Mouse (Mus musculus): ENCODE data around the gene Selenos. TPM values are rescaled to one million over a fixed set of nuclear protein-coding genes. Genes with fewer than 3 reads are reported as not detected.

Selenos gene
- polyA plus RNA-seq, 1 experiment from 2014 or later: 123 TPM

DNA sequence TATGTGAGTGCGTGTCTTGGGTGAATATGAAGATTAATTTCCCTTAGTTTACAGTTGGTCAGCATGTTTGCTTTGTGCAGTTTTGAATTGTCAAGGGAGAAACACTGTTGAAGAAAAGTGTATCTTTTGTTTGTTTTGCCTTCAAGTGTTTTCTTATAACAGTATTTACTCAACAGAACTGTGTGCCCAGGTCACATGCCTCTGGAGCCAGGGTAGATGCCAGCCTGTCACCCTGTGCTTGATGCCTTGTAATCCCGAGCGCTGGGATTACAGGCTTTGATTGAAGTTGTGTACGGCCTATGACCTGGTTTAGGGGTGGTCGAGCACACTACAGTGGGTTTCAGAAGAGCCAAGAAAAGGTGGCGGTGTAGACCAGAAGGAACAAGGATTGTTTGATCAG is 4.3 kb downstream of the Selenos start:
- Histone ChIP-seq H3K27ac (ENCODE audit: low read length) (no peak overlapping the region), H3K9ac (ENCODE audit: low read length) (no peak overlapping the region), H3K4me1 (replicated peaks; ENCODE audit: control insufficient read depth, insufficient read depth, low read length) (peaks cover 13% of the 10 kb centered on the region), H3K9me3 (ENCODE audit: control insufficient read depth, low read length) (no peaks in the 10 kb centered on the region), H3K4me3 (ENCODE audit: low read length) (no peak overlapping the region), H3K27me3 (ENCODE audit: control insufficient read depth, insufficient read depth, low read depth, low read length) (no peaks in the 10 kb centered on the region), H3K36me3 (ENCODE audit: control insufficient read depth, insufficient read depth, low read length) (peaks cover 36% of the 10 kb centered on the region), H3K4me2 (ENCODE audit: low read depth, low read length) (no peak overlapping the region)
- ATAC-seq (ENCODE audit: low read depth): no peak
- WGBS: 77% methylated on average over 6 of the region's 6 CpGs

DNA sequence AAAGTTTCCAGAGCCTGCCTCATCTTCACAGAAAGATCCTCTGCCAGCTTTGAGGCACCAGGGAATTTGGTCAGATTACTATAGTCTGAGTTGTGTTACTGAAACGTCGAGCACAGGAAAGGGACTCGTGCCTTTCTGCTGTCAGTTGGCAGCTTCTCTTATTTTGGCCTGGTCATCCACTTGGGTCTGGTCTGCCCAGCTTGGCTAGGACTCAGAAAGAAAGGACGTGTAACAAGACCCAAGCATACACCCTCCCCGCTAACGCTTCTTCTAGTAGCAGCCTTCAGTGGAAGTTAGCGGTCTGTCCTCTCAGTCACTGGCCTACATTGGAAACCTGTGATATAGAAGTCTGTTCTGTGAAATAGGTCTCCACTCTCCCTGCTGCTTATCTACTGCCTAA is 5.1 kb downstream of the Selenos start:
- peaks cover 13% of the 10 kb centered on the region for H3K4me1 ChIP-seq (replicated peaks; ENCODE audit: control insufficient read depth, insufficient read depth, low read length)
- 79% methylated on average over 7 of the region's 7 CpGs for WGBS
- H3K4me2 ChIP-seq (ENCODE audit: low read depth, low read length): no peak overlapping the region
- no peak overlapping the region for H3K9ac ChIP-seq (ENCODE audit: low read length)
- H3K4me3 ChIP-seq (ENCODE audit: low read length): no peak overlapping the region
- H3K27ac ChIP-seq (ENCODE audit: low read length): no peak overlapping the region
- no peaks in the 10 kb centered on the region for H3K9me3 ChIP-seq (ENCODE audit: control insufficient read depth, low read length)
- H3K27me3 ChIP-seq (ENCODE audit: control insufficient read depth, insufficient read depth, low read depth, low read length): no peaks in the 10 kb centered on the region
- ATAC-seq (ENCODE audit: low read depth): no peak
- peaks cover 42% of the 10 kb centered on the region for H3K36me3 ChIP-seq (ENCODE audit: control insufficient read depth, insufficient read depth, low read length)

DNA sequence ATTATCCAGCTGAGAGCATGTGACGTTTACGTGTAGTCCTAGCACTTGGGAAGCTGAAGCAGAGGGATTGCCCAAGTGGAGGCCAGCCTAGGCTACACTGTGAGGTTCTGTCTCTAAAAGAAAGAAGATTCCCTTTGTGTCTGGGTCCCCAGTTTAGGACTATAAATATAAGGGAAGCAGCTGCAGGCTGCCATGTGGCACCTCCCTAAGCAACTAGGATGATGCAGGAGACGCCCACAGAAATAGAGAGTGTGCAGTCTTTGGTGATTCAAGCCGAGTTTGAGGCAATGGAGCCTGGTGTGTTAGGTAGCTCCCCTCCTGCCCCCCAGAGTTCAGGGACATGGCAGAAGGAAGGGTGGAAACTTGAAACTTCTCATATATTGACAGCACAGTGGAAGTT is 8.2 kb downstream of the Selenos start:
- Histone ChIP-seq H3K4me1 (replicated peaks; ENCODE audit: control insufficient read depth, insufficient read depth, low read length) (no peaks in the 10 kb centered on the region; the same call in 1 of the 2 replicates), H3K4me2 (ENCODE audit: low read depth, low read length) (no peak overlapping the region), H3K9me3 (ENCODE audit: control insufficient read depth, low read length) (no peaks in the 10 kb centered on the region), H3K27ac (ENCODE audit: low read length) (no peak overlapping the region), H3K36me3 (ENCODE audit: control insufficient read depth, insufficient read depth, low read length) (peaks cover 54% of the 10 kb centered on the region), H3K4me3 (ENCODE audit: low read length) (no peak overlapping the region), H3K9ac (ENCODE audit: low read length) (no peak overlapping the region), H3K27me3 (ENCODE audit: control insufficient read depth, insufficient read depth, low read depth, low read length) (no peaks in the 10 kb centered on the region)
- ATAC-seq (ENCODE audit: low read depth): no peak
- WGBS: 92% methylated on average over 4 of the region's 4 CpGs

DNA sequence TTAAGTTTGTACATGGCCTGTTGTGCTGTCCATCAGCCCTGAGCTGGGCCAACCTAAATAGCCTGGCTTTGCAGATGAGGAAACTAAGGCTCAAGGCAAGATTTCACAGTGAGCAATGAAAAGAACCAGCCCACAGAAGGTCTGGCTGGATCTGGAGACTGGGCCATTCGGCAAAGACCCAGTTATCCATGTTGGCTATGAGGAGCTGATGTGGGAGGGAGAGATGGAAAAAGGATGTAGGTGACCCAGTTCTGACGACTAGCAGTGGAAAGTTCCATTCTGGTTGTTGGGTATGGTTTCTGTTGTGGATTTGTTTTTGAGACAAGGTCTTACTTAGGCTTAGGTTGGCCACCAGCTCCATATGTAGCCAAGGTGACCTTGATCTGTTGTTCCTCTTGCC is 8.6 kb downstream of the Selenos start:
- ATAC-seq (ENCODE audit: low read depth): no peak
- no peak overlapping the region for H3K4me2 ChIP-seq (ENCODE audit: low read depth, low read length)
- H3K9ac ChIP-seq (ENCODE audit: low read length): no peak overlapping the region
- no peak overlapping the region for H3K4me3 ChIP-seq (ENCODE audit: low read length)
- H3K27ac ChIP-seq (ENCODE audit: low read length): no peak overlapping the region
- H3K27me3 ChIP-seq (ENCODE audit: control insufficient read depth, insufficient read depth, low read depth, low read length): no peaks in the 10 kb centered on the region
- H3K9me3 ChIP-seq (ENCODE audit: control insufficient read depth, low read length): no peaks in the 10 kb centered on the region
- H3K36me3 ChIP-seq (ENCODE audit: control insufficient read depth, insufficient read depth, low read length): peaks cover 50% of the 10 kb centered on the region
- WGBS: 92% methylated on average over 2 of the region's 2 CpGs
- no peaks in the 10 kb centered on the region; the same call in 1 of the 2 replicates for H3K4me1 ChIP-seq (replicated peaks; ENCODE audit: control insufficient read depth, insufficient read depth, low read length)

DNA sequence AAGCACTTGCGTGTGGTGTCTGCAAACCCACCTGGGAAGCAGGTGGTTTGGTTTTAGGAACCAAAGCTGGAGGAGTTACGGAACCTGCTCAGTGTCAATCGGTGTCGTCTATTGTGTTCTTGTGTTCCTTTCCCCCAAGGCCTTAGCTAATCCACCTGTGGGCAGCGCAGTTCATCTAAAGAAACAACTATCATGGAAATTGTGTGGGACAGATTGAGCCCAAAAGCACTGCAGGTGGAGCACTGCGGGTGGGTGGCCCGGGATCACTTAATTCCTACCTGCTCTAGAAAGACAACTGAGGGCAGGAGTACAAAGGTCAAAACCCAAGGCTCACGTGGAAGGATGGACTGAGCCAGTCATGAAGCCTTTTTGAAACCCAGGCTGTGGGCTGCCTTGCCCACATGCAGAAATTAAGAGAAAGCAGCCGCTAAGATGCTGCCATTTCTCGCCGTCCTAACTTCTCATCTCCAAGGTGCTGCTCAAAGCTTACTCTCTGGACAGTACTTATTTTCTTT is 11.3 kb downstream of the Selenos start:
- 87% methylated on average over 11 of the region's 11 CpGs for WGBS
- Histone ChIP-seq H3K9ac (ENCODE audit: low read length) (no peak overlapping the region), H3K4me1 (replicated peaks; ENCODE audit: control insufficient read depth, insufficient read depth, low read length) (no peaks in the 10 kb centered on the region), H3K27ac (ENCODE audit: low read length) (no peak overlapping the region), H3K27me3 (ENCODE audit: control insufficient read depth, insufficient read depth, low read depth, low read length) (no peaks in the 10 kb centered on the region), H3K36me3 (ENCODE audit: control insufficient read depth, insufficient read depth, low read length) (peaks cover 32% of the 10 kb centered on the region), H3K4me2 (ENCODE audit: low read depth, low read length) (no peak overlapping the region), H3K9me3 (ENCODE audit: control insufficient read depth, low read length) (no peaks in the 10 kb centered on the region), H3K4me3 (ENCODE audit: low read length) (no peak overlapping the region)
- ATAC-seq (ENCODE audit: low read depth): no peak

DNA sequence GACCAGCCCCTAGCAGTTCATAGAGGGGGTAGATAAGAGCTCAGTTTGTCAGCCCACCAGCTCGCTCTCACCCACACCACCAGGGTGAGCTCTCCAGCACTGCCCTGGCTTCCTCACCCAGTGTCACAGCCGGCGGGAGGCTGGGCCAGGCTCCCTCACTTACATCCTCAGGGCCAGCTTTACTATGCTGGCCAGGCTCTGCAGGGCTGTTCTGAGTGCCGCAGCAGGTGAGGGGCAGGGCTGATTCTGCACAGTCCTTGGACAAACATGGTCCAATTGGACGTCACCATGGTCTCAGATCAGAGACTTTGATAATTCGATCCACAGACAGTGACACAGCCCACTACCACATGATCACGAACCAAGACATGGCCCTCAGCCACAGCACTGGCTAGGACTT is 12.1 kb downstream of the Selenos start:
- Histone ChIP-seq H3K27ac (ENCODE audit: low read length) (no peak overlapping the region), H3K9ac (ENCODE audit: low read length) (no peak overlapping the region), H3K27me3 (ENCODE audit: control insufficient read depth, insufficient read depth, low read depth, low read length) (no peaks in the 10 kb centered on the region), H3K4me1 (replicated peaks; ENCODE audit: control insufficient read depth, insufficient read depth, low read length) (no peaks in the 10 kb centered on the region), H3K36me3 (ENCODE audit: control insufficient read depth, insufficient read depth, low read length) (peaks cover 30% of the 10 kb centered on the region), H3K4me3 (ENCODE audit: low read length) (no peak overlapping the region), H3K9me3 (ENCODE audit: control insufficient read depth, low read length) (no peaks in the 10 kb centered on the region), H3K4me2 (ENCODE audit: low read depth, low read length) (no peak overlapping the region)
- no peak for ATAC-seq (ENCODE audit: low read depth)
- WGBS: 85% methylated on average over 7 of the region's 7 CpGs

DNA sequence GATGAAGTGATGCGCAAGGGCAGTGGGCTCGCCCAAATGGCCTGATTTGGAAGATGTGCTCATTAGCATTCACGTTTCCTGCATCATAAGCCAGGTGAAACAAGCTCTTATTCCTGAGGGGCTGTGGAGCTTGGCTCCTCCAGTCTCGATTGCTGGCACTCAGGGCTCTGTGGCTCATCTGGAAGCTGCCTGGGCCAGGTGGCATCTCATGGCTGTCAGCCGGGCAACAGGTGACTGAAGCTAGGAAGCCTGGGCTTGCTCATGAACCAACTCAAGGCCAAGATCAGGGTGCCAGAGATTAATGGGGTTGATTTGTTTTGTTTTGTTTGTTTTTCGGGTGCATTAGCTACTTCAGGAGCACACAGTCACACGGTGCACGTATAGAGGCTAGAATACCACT is 13.2 kb downstream of the Selenos start:
- no peaks in the 10 kb centered on the region for H3K27me3 ChIP-seq (ENCODE audit: control insufficient read depth, insufficient read depth, low read depth, low read length)
- no peaks in the 10 kb centered on the region for H3K9me3 ChIP-seq (ENCODE audit: control insufficient read depth, low read length)
- no peak overlapping the region for H3K9ac ChIP-seq (ENCODE audit: low read length)
- ATAC-seq (ENCODE audit: low read depth): no peak
- H3K27ac ChIP-seq (ENCODE audit: low read length): no peak overlapping the region
- WGBS: 83% methylated on average over 8 of the region's 8 CpGs
- no peak overlapping the region for H3K4me3 ChIP-seq (ENCODE audit: low read length)
- H3K4me1 ChIP-seq (replicated peaks; ENCODE audit: control insufficient read depth, insufficient read depth, low read length): no peaks in the 10 kb centered on the region
- H3K36me3 ChIP-seq (ENCODE audit: control insufficient read depth, insufficient read depth, low read length): peaks cover 25% of the 10 kb centered on the region
- H3K4me2 ChIP-seq (ENCODE audit: low read depth, low read length): no peak overlapping the region

DNA sequence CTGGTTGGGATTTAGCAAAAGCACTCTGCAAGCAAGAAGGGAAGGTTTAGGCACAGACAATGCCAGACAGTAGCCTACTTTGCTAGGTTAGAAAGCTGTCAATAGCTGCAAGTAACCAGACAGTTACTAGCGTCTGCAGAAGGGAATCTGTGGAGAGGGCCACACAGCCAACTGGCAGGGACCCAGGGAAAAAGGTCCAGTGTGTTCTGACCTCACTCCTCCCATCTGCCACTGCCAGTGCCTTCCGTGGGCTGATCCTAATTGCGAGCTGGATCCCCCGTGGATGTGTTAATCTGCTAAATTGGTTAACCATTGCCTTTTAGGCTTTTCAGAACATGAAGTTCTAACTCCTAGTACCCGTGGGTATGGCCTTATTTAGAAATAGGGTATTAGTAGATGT is 14.7 kb downstream of the Selenos start:
- no peak overlapping the region for H3K4me3 ChIP-seq (ENCODE audit: low read length)
- no peak overlapping the region for H3K27ac ChIP-seq (ENCODE audit: low read length)
- 71% methylated on average over 5 of the region's 5 CpGs for WGBS
- H3K9ac ChIP-seq (ENCODE audit: low read length): no peak overlapping the region
- no peaks in the 10 kb centered on the region for H3K9me3 ChIP-seq (ENCODE audit: control insufficient read depth, low read length)
- H3K27me3 ChIP-seq (ENCODE audit: control insufficient read depth, insufficient read depth, low read depth, low read length): no peaks in the 10 kb centered on the region
- H3K36me3 ChIP-seq (ENCODE audit: control insufficient read depth, insufficient read depth, low read length): peaks cover 17% of the 10 kb centered on the region
- no peaks in the 10 kb centered on the region for H3K4me1 ChIP-seq (replicated peaks; ENCODE audit: control insufficient read depth, insufficient read depth, low read length)
- no peak overlapping the region for H3K4me2 ChIP-seq (ENCODE audit: low read depth, low read length)
- no peak for ATAC-seq (ENCODE audit: low read depth)

DNA sequence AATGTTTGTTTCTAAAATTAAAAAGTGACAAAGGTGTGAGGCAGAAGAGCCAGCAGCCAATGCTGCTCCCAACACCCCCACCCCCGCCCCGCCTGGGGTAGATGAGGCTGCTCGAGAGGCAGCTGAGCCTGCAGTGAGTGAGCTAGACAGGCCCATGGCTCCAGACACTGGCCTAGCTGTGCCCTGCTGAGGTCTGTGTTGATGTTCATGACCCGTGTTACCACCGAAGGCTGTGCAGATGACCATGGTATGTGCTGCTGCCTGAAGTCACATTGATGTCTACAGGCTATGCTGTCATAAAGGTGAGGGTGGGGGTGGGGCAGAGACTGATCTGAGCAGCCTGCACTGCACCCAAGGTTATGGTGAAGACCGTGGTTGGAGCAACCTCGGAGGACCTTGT is 19.4 kb downstream of the Selenos start:
- ATAC-seq (ENCODE audit: low read depth): no peak
- no peaks in the 10 kb centered on the region for H3K4me1 ChIP-seq (replicated peaks; ENCODE audit: control insufficient read depth, insufficient read depth, low read length)
- no peak overlapping the region for H3K27ac ChIP-seq (ENCODE audit: low read length)
- 84% methylated on average over 7 of the region's 7 CpGs for WGBS
- no peak overlapping the region for H3K9ac ChIP-seq (ENCODE audit: low read length)
- no peak overlapping the region for H3K4me3 ChIP-seq (ENCODE audit: low read length)
- H3K27me3 ChIP-seq (ENCODE audit: control insufficient read depth, insufficient read depth, low read depth, low read length): no peaks in the 10 kb centered on the region
- no peak overlapping the region for H3K4me2 ChIP-seq (ENCODE audit: low read depth, low read length)
- no peaks in the 10 kb centered on the region for H3K9me3 ChIP-seq (ENCODE audit: control insufficient read depth, low read length)
- H3K36me3 ChIP-seq (ENCODE audit: control insufficient read depth, insufficient read depth, low read length): no peaks in the 10 kb centered on the region

DNA sequence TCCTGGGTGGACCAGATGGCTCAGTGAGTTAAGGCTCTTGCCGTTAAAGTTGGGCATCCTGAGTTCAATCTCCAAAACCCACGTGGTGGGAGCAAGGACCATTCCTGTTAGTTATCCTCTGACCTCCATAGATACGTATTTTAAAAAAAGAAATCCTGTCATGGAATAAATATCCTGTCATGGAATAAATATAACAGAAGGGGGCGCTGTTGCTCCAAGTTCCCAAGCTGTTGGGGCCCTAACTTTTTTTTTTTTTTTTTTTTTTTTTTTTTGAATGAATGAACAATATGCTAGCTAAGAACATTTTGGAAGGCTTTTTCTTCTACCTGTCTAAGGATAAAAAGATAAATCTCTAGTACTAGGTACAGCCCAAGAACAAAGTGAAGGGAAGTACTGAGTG is 22.4 kb downstream of the Selenos start:
- Histone ChIP-seq H3K27me3 (ENCODE audit: control insufficient read depth, insufficient read depth, low read depth, low read length) (no peaks in the 10 kb centered on the region), H3K4me1 (replicated peaks; ENCODE audit: control insufficient read depth, insufficient read depth, low read length) (peaks cover 14% of the 10 kb centered on the region), H3K9ac (ENCODE audit: low read length) (no peak overlapping the region), H3K36me3 (ENCODE audit: control insufficient read depth, insufficient read depth, low read length) (no peaks in the 10 kb centered on the region), H3K4me2 (ENCODE audit: low read depth, low read length) (no peak overlapping the region), H3K4me3 (ENCODE audit: low read length) (no peak overlapping the region), H3K9me3 (ENCODE audit: control insufficient read depth, low read length) (no peaks in the 10 kb centered on the region), H3K27ac (ENCODE audit: low read length) (no peak overlapping the region)
- ATAC-seq (ENCODE audit: low read depth): no peak
- 3% methylated on average over 4 of the region's 4 CpGs for WGBS

Data from lung, embryonic 16.5 days (tissue).